Mouse (Mus musculus): ENCODE measurements at regions not wholly inside any gene's neighbourhood (a gene's known extent, or its start where the extent isn't known, plus 50 kb on each side); places are given as distances from the start of the nearest gene placed in this dataset.

GRCm38 (mm10) chr13:51304631-51305030 lies 103.8 kb upstream of the S1pr3 start:
- H3K4me3 ChIP-seq (replicated peaks; ENCODE audit: control insufficient read depth, low read depth, low read length) = no peak overlapping the region
- 84% methylated on average over 4 of the region's 4 CpGs for whole genome bisulfite sequencing
- no peak for TF ChIP-seq POLR2A (IDR thresholded peaks at IDR 0.05; ENCODE audit: borderline replicate concordance, control insufficient read depth, low read depth, low read length)
- TF ChIP-seq CTCF (IDR thresholded peaks at IDR 0.05; ENCODE audit: control insufficient read depth, insufficient read depth, low read length) = no peak
- no peak overlapping the region for H3K27ac ChIP-seq (ENCODE audit: control insufficient read depth, insufficient read depth, low read depth, low read length, poor library complexity)
- H3K4me1 ChIP-seq (ENCODE audit: control insufficient read depth, insufficient read depth, low read length) = no peaks in the 10 kb centered on the region

GRCm38 (mm10) chr13:51309446-51309845 lies 99.0 kb upstream of the S1pr3 start:
- TF ChIP-seq POLR2A (IDR thresholded peaks at IDR 0.05; ENCODE audit: borderline replicate concordance, control insufficient read depth, low read depth, low read length) = no peak
- no peak for TF ChIP-seq CTCF (IDR thresholded peaks at IDR 0.05; ENCODE audit: control insufficient read depth, insufficient read depth, low read length)
- H3K4me3 ChIP-seq (replicated peaks; ENCODE audit: control insufficient read depth, low read depth, low read length) = no peak overlapping the region
- no peaks in the 10 kb centered on the region for H3K4me1 ChIP-seq (ENCODE audit: control insufficient read depth, insufficient read depth, low read length)
- H3K27ac ChIP-seq (ENCODE audit: control insufficient read depth, insufficient read depth, low read depth, low read length, poor library complexity) = no peak overlapping the region

- no peaks in the 10 kb centered on the region for H3K4me1 ChIP-seq (ENCODE audit: control insufficient read depth, insufficient read depth, low read length)
- TF ChIP-seq POLR2A (IDR thresholded peaks at IDR 0.05; ENCODE audit: borderline replicate concordance, control insufficient read depth, low read depth, low read length) (no peak), CTCF (IDR thresholded peaks at IDR 0.05; ENCODE audit: control insufficient read depth, insufficient read depth, low read length) (no peak)
- H3K4me3 ChIP-seq (replicated peaks; ENCODE audit: control insufficient read depth, low read depth, low read length) = no peak overlapping the region
- H3K27ac ChIP-seq (ENCODE audit: control insufficient read depth, insufficient read depth, low read depth, low read length, poor library complexity) = no peak overlapping the region
- WGBS = 64% methylated on average over 2 of the region's 2 CpGs
Observed at GRCm38 (mm10) chr13:51310041-51310440, 98.4 kb upstream of the S1pr3 start.

- H3K27ac ChIP-seq (ENCODE audit: control insufficient read depth, insufficient read depth, low read depth, low read length, poor library complexity) = no peak overlapping the region
- 70% methylated on average over 8 of the region's 8 CpGs for WGBS
- H3K4me1 ChIP-seq (ENCODE audit: control insufficient read depth, insufficient read depth, low read length) = peaks cover 2% of the 10 kb centered on the region; the same call in 1 of the 2 replicates
- no peak overlapping the region for H3K4me3 ChIP-seq (replicated peaks; ENCODE audit: control insufficient read depth, low read depth, low read length)
- no peak for TF ChIP-seq POLR2A (IDR thresholded peaks at IDR 0.05; ENCODE audit: borderline replicate concordance, control insufficient read depth, low read depth, low read length)
- no peak for TF ChIP-seq CTCF (IDR thresholded peaks at IDR 0.05; ENCODE audit: control insufficient read depth, insufficient read depth, low read length)
Observed at GRCm38 (mm10) chr13:51311679-51312255, 96.7 kb upstream of the S1pr3 start.

GRCm38 (mm10) chr13:51313129-51313850 lies 95.1 kb upstream of the S1pr3 start:
- Histone ChIP-seq H3K27ac (ENCODE audit: control insufficient read depth, insufficient read depth, low read depth, low read length, poor library complexity) (no peak overlapping the region), H3K4me1 (ENCODE audit: control insufficient read depth, insufficient read depth, low read length) (peaks cover 2% of the 10 kb centered on the region; the same call in 1 of the 2 replicates), H3K4me3 (replicated peaks; ENCODE audit: control insufficient read depth, low read depth, low read length) (no peak overlapping the region)
- WGBS = 84% methylated on average over 5 of the region's 5 CpGs
- no peak for TF ChIP-seq CTCF (IDR thresholded peaks at IDR 0.05; ENCODE audit: control insufficient read depth, insufficient read depth, low read length)
- TF ChIP-seq POLR2A (IDR thresholded peaks at IDR 0.05; ENCODE audit: borderline replicate concordance, control insufficient read depth, low read depth, low read length) = no peak

GRCm38 (mm10) chr13:51314541-51314977 lies 93.9 kb upstream of the S1pr3 start:
- 30% methylated on average over 5 of the region's 5 CpGs for WGBS
- H3K4me3 ChIP-seq (replicated peaks; ENCODE audit: control insufficient read depth, low read depth, low read length) = no peak overlapping the region
- TF ChIP-seq POLR2A (IDR thresholded peaks at IDR 0.05; ENCODE audit: borderline replicate concordance, control insufficient read depth, low read depth, low read length) (no peak), CTCF (IDR thresholded peaks at IDR 0.05; ENCODE audit: control insufficient read depth, insufficient read depth, low read length) (no peak)

GRCm38 (mm10) chr13:51315008-51315778 lies 93.2 kb upstream of the S1pr3 start:
- Histone ChIP-seq H3K4me3 (replicated peaks; ENCODE audit: control insufficient read depth, low read depth, low read length) (no peak overlapping the region), H3K4me1 (ENCODE audit: control insufficient read depth, insufficient read depth, low read length) (peaks cover 2% of the 10 kb centered on the region; the same call in 1 of the 2 replicates), H3K27ac (ENCODE audit: control insufficient read depth, insufficient read depth, low read depth, low read length, poor library complexity) (no peak overlapping the region)
- TF ChIP-seq POLR2A (IDR thresholded peaks at IDR 0.05; ENCODE audit: borderline replicate concordance, control insufficient read depth, low read depth, low read length) (no peak), CTCF (IDR thresholded peaks at IDR 0.05; ENCODE audit: control insufficient read depth, insufficient read depth, low read length) (no peak)
- 28% methylated on average over 10 of the region's 10 CpGs for WGBS

More at GRCm38 (mm10) chr13:51314541-51314977, 93.9 kb upstream of the S1pr3 start:
- H3K27ac ChIP-seq (ENCODE audit: control insufficient read depth, insufficient read depth, low read depth, low read length, poor library complexity) = no peak overlapping the region
- peaks cover 2% of the 10 kb centered on the region; the same call in 1 of the 2 replicates for H3K4me1 ChIP-seq (ENCODE audit: control insufficient read depth, insufficient read depth, low read length)

- H3K4me3 ChIP-seq (replicated peaks; ENCODE audit: control insufficient read depth, low read depth, low read length) = no peak overlapping the region
- H3K4me1 ChIP-seq (ENCODE audit: control insufficient read depth, insufficient read depth, low read length) = peaks cover 2% of the 10 kb centered on the region; the same call in 1 of the 2 replicates
- H3K27ac ChIP-seq (ENCODE audit: control insufficient read depth, insufficient read depth, low read depth, low read length, poor library complexity) = no peak overlapping the region
- no peak for TF ChIP-seq CTCF (IDR thresholded peaks at IDR 0.05; ENCODE audit: control insufficient read depth, insufficient read depth, low read length)
- TF ChIP-seq POLR2A (IDR thresholded peaks at IDR 0.05; ENCODE audit: borderline replicate concordance, control insufficient read depth, low read depth, low read length) = no peak
- WGBS = 12% methylated on average over 5 of the region's 5 CpGs
Observed at GRCm38 (mm10) chr13:51315779-51316041, 92.7 kb upstream of the S1pr3 start.
